Mouse (Mus musculus) embryonic fibroblast, embryonic 13.5 days (primary cell): ENCODE data around the gene Dlgap4.

Experiments
- CTCF ChIP-seq: IDR thresholded peaks from 2 replicates; pipeline ENCODE4 v1.5.1; 2011; ENCODE audit warnings: mild to moderate bottlenecking, control low read depth, low read length, moderate library complexity, borderline replicate concordance; ENCODE audit not compliant: insufficient read depth
- POLR2A ChIP-seq: IDR thresholded peaks from 2 replicates; pipeline ENCODE4 v1.6.1; 2011; ENCODE audit warnings: low read depth, mild to moderate bottlenecking, control low read depth, low read length, moderate library complexity

- no peak for TF ChIP-seq CTCF
- TF ChIP-seq POLR2A: no peak
Measured at GRCm38 (mm10) chr2:156673307-156673706, 59.8 kb downstream of the Dlgap4 start.
